Mouse (Mus musculus) bone marrow macrophage, adult 2 months (primary cell): Measurements from ENCODE around the gene Nudt1.

Source experiments
- CTCF ChIP-seq: IDR thresholded peaks from 2 replicates; pipeline ENCODE4 v1.5.1; 2012; ENCODE audit warnings: low read depth, mild to moderate bottlenecking, low read length, moderate library complexity
- POLR2A ChIP-seq: IDR thresholded peaks from 2 replicates; pipeline ENCODE4 v1.6.1; 2012; ENCODE audit warnings: mild to moderate bottlenecking, low read depth, low read length, borderline replicate concordance

GRCm38 (mm10) chr5:140289161-140289560 lies 32.3 kb upstream of the Nudt1 start:
- TF ChIP-seq CTCF (no peak), POLR2A (no peak)
